Mouse (Mus musculus) kidney, adult 2 months (tissue): Measurements from ENCODE around the gene Zfp334. TPM values are rescaled to one million over a fixed set of nuclear protein-coding genes. Genes with fewer than 3 reads are reported as not detected.
A peak's percentile ranks its signal among the peaks of the same experiment; 100 is the strongest.

Experiments used
- DNase-seq: peaks from one replicate; pipeline ENCODE4 v3.0.0; 2021
- H3K27ac ChIP-seq: fragments of 200-500 bp; 2 replicates; pipeline ENCODE4 v1.5.1; 2012; ENCODE audit warnings: low read depth, low read length, control low read depth, inconsistent platforms; ENCODE audit not compliant: insufficient read depth
- H3K27me3 ChIP-seq: fragments of 200-500 bp; replicated peaks from 2 replicates; pipeline ENCODE4 v1.6.1; 2012; ENCODE audit warnings: mild to moderate bottlenecking, moderate library complexity, low read length, inconsistent platforms; ENCODE audit not compliant: control insufficient read depth, insufficient read depth
- H3K36me3 ChIP-seq: fragments of 200-500 bp; 2 replicates; pipeline ENCODE4 v1.6.1; 2012; ENCODE audit warnings: mild to moderate bottlenecking, moderate library complexity, low read length, inconsistent platforms; ENCODE audit not compliant: control insufficient read depth, insufficient read depth
- H3K4me1 ChIP-seq: fragments of 200-500 bp; 2 replicates; pipeline ENCODE4 v1.6.1; 2011; ENCODE audit warnings: low read length; ENCODE audit not compliant: control insufficient read depth, insufficient read depth
- H3K4me3 ChIP-seq: fragments of 200-500 bp; 2 replicates; pipeline ENCODE4 v1.5.1; 2011; ENCODE audit warnings: mild to moderate bottlenecking, low read depth, low read length, control low read depth; ENCODE audit not compliant: insufficient read depth
- CTCF ChIP-seq: fragments of 200-500 bp; conservative IDR thresholded peaks from 2 replicates; pipeline ENCODE4 v1.5.1; 2011; ENCODE audit warnings: low read depth, mild to moderate bottlenecking, control low read depth, low read length, moderate library complexity, mixed read lengths; ENCODE audit not compliant: insufficient read depth, insufficient read length
- POLR2A ChIP-seq: fragments of 200-500 bp; IDR thresholded peaks from one replicate; pipeline ENCODE4 v1.6.1; 2011; ENCODE audit warnings: low read depth, low read length, control low read depth
- WGBS: fragments of 180-500 bp; shearing (Covaris S2); methylation state at CpG from one replicate; pipeline ENCODE4 v1.1.7; 2018; 5-methylcytosine and 5-hydroxymethylcytosine counted together
- polyA plus RNA-seq: library from polyadenylated mRNA; depleted of rRNA; stranded (reverse); fragments of >200 nt; gene quantifications from 2 replicates; pipeline ENCODE4 v1.2.3, GENCODE M21; 2012

Zfp334 gene
- polyA plus RNA-seq, 1 experiment, result 1.2 TPM

DNA sequence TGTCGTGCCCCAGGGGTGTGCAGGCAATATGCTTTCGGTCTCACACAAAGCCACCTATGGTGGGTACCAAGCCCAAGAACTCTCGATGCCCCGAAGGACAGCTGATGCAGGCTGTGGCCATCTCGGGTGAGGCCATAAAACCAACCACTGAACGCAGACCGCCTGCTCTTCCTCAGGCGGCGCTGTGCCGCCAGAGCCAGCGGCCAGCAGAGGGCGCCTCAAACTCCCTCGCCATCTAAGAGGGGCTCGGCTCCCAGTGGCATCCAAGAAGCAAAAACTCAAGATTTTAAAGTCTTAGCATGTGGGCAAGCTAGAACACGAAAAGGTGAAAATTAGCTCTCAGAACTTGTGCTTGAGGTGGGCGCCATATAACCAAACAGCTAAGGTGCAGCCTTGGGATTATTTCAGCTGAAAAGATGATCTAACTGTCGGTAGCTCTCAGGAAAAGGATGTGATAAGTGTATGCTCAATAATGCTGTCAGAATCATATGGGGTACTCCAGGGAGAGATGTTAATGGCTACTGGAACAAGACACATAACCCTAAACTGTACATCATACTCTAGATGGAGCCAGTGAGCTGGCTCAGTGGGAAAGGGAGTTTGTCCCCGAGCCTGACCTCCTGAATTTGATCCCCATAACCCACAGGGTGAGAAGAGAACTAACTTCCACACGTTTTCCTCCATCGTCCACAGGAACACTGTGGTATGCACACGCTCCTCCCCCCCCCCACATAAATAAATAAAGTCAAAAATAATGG is 23.5 kb downstream of the Zfp334 start:
- Histone ChIP-seq H3K4me3 (no peak overlapping the region), H3K4me1 (no peaks in the 10 kb centered on the region), H3K36me3 (no peaks in the 10 kb centered on the region), H3K27ac (no peak overlapping the region), H3K27me3 (0 out of 2 replicates have a peak, but pooled peaks cover 2% of the 10 kb centered on the region)
- WGBS, result 10% methylated on average over 21 of the region's 21 CpGs
- peak; percentile 35 for DNase-seq
- no peak for TF ChIP-seq POLR2A
- peak; percentile 70 for TF ChIP-seq CTCF

DNA sequence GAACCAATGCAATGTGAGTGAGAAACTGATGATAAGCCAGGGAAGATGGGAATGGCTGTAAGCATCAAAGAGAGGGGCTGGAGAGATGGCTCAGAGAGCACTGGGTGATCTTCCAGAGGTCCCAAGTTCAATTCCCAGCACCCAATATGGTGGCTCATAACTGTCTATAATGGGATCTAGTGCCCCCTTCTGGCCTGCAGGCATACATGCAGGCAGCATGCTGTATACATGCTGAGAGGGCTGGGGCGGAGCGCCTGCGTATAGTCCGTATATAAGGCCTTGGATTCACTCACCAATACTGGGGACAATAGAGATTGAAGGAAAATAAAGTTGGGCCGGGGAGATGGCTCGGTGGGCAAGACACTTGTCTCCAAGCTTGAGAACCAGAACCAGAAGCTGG is 24.8 kb downstream of the Zfp334 start:
- Histone ChIP-seq H3K4me1 (no peaks in the 10 kb centered on the region), H3K27me3 (0 out of 2 replicates have a peak, but pooled peaks cover under 1% of the 10 kb centered on the region), H3K4me3 (no peak overlapping the region), H3K36me3 (no peaks in the 10 kb centered on the region), H3K27ac (no peak overlapping the region)
- TF ChIP-seq CTCF (no peak), POLR2A (no peak)
- DNase-seq, result no peak
- WGBS, result 93% methylated on average over 6 of the region's 6 CpGs

- 5% methylated on average over 1 of the region's 1 CpGs for WGBS
- no peaks in the 10 kb centered on the region for H3K36me3 ChIP-seq
- H3K27ac ChIP-seq, result no peak overlapping the region
- TF ChIP-seq CTCF, result peak; percentile 90
- TF ChIP-seq POLR2A, result no peak
- H3K27me3 ChIP-seq, result no peaks in the 10 kb centered on the region
- no peaks in the 10 kb centered on the region for H3K4me1 ChIP-seq
- DNase-seq, result peak; percentile 66
- H3K4me3 ChIP-seq, result no peak overlapping the region
These were observed 27.2 kb downstream of the Zfp334 start for GRCm38 (mm10) chr2:165360861-165361260.

DNA sequence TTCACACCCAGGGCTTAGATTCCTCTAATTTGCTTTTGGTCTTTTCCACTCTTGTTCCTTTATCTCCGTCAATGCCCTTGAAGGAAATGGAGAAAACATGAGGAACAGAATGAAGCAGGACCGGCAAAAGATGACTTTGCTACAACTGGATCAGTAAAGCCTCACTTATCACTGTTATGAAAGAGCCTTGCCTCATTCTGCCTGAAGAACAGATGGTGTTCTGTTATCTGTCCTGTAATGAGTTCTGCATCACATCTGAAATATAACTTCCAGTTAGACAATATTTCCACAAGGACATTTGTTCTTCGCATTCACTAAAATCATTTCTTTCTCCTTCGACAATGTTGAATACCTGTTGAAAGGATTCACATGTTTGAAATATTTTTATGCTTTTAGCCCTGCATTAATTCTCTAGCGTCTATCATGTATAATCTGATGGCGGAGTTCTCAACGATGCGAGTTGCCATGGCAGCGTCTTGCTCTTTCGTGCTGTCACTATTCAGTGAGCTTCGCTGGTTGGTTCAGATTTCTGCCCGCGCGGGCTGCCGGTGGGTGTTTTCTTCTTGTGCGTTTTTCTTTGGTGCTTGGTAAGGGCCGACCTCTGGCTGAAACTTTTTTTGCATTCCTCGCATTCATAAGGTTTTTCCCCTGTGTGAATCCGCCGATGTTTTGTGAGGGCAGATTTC is 36.1 kb downstream of the Zfp334 start:
- WGBS, result 86% methylated on average over 20 of the region's 20 CpGs
- H3K27ac ChIP-seq, result no peak overlapping the region
- H3K36me3 ChIP-seq, result no peaks in the 10 kb centered on the region
- no peaks in the 10 kb centered on the region for H3K4me1 ChIP-seq
- H3K4me3 ChIP-seq, result no peak overlapping the region
- H3K27me3 ChIP-seq, result no peaks in the 10 kb centered on the region
- DNase-seq, result no peak
- no peak for TF ChIP-seq CTCF
- no peak for TF ChIP-seq POLR2A

GRCm38 (mm10) chr2:165349466-165349865 is 38.6 kb downstream of the Zfp334 start:
- H3K4me3 ChIP-seq, result no peak overlapping the region
- no peaks in the 10 kb centered on the region for H3K36me3 ChIP-seq
- no peaks in the 10 kb centered on the region for H3K27me3 ChIP-seq
- H3K27ac ChIP-seq, result no peak overlapping the region
- no peak for TF ChIP-seq POLR2A
- TF ChIP-seq CTCF, result no peak; the same call in 1 of the 2 replicates
- no peaks in the 10 kb centered on the region for H3K4me1 ChIP-seq
- DNase-seq, result no peak
- 15% methylated on average over 8 of the region's 8 CpGs for WGBS

GRCm38 (mm10) chr2:165346180-165346579 is 41.9 kb downstream of the Zfp334 start:
- Histone ChIP-seq H3K4me1 (no peaks in the 10 kb centered on the region), H3K36me3 (no peaks in the 10 kb centered on the region), H3K27ac (no peak overlapping the region), H3K4me3 (no peak overlapping the region), H3K27me3 (no peaks in the 10 kb centered on the region)
- TF ChIP-seq CTCF (no peak), POLR2A (no peak)
- no peak for DNase-seq
- 76% methylated on average over 5 of the region's 5 CpGs for WGBS

GRCm38 (mm10) chr2:165337191-165337590 is 50.9 kb downstream of the Zfp334 start:
- Histone ChIP-seq H3K4me1 (0 out of 2 replicates have a peak, but pooled peaks cover 4% of the 10 kb centered on the region), H3K36me3 (no peaks in the 10 kb centered on the region), H3K4me3 (no peak overlapping the region), H3K27ac (no peak overlapping the region), H3K27me3 (no peaks in the 10 kb centered on the region)
- peak; percentile 83 for DNase-seq
- 17% methylated on average over 3 of the region's 3 CpGs for WGBS
- peak; percentile 80 for TF ChIP-seq CTCF
- TF ChIP-seq POLR2A, result no peak
